ENCODE assay signal across 18 mouse cellular contexts in genomic region chr15:97809206-97809605, GRCm38 (mm10). TPM values are rescaled to one million over a fixed set of nuclear protein-coding genes. Genes with fewer than 3 reads are reported as not detected.
A peak's percentile ranks its signal among the peaks of the same experiment; 100 is the strongest.
DNase-seq lines count a peak whose midpoint lies in the region; ATAC-seq and TF ChIP-seq lines count a peak whose summit lies in the region.
"Had no signal": no experiment of that assay in that cellular context is flagged by ENCODE, and none has a peak within 500 bp of the region (broad histone marks: within the 10 kb centered on the region; RNA-seq: fewer than 3 reads in every experiment).

No protein-coding gene starts in this region.

- H3K9ac ChIP-seq in heart, embryonic 11.5 days (ENCODE audit: low read depth, low read length): no peak overlapping the region

- H3K27me3 ChIP-seq in heart, embryonic 11.5 days (ENCODE audit: control insufficient read depth, insufficient read depth, low read length): no peaks in the 10 kb centered on the region
- H3K27me3 ChIP-seq in E14TG2a.4 (ENCODE audit: insufficient read depth, low read length): peaks cover 61% of the 10 kb centered on the region
- H3K27me3 ChIP-seq: CH12.LX, Patski had no signal

- no peak overlapping the region for H3K27ac ChIP-seq in heart, embryonic 11.5 days (ENCODE audit: low read depth, low read length)

- peaks cover 17% of the 10 kb centered on the region for H3K4me1 ChIP-seq in heart, embryonic 11.5 days (ENCODE audit: control insufficient read depth, insufficient read depth, low read length)
- H3K4me1 ChIP-seq in E14TG2a.4 (replicated peaks; ENCODE audit: low read depth, low read length): peaks cover 66% of the 10 kb centered on the region

- no peak overlapping the region for H3K4me2 ChIP-seq in heart, embryonic 11.5 days

- WGBS in heart, embryonic 11.5 days (ENCODE audit: insufficient replicate concordance): 80% methylated on average over 14 of the region's 14 CpGs

- ATAC-seq in heart, embryonic 11.5 days (replicated peaks; ENCODE audit: insufficient number of reproducible peaks, low FRiP score, low TSS enrichment): no peak
- ATAC-seq: activated CD4-positive, CD25-positive, alpha-beta regulatory T cell, adult 4 months; CD4-positive, CD25-positive, alpha-beta regulatory T cell, adult 4 months; Patski had no signal

- DNase-seq in adrenal gland, adult 2 months: peak; percentile 17
- DNase-seq in adrenal gland, postnatal 4 days (ENCODE audit: low spot score in 2 of 2): no peak
- DNase-seq in heart, adult 11 months: peak; percentile 92
- no peak for DNase-seq in spleen, postnatal 10 days (ENCODE audit: low spot score in 2 of 2)
- DNase-seq: B cell, adult 2 months; cerebellum, adult 11 months; cerebellum, adult 11-12 months; cerebellum, adult 18-20 months; cerebellum, adult 2 months; cerebellum, adult 8-10 months; cerebellum, adult 9-10 months had no signal

- peaks cover 17% of the 10 kb centered on the region for H3K36me3 ChIP-seq in heart, embryonic 11.5 days (ENCODE audit: control insufficient read depth, insufficient read depth, low read length)
- H3K36me3 ChIP-seq in E14TG2a.4 (ENCODE audit: insufficient read depth, low read length): no peaks in the 10 kb centered on the region

- H3K9me3 ChIP-seq in heart, embryonic 11.5 days (replicated peaks; ENCODE audit: control insufficient read depth, low read length): no peaks in the 10 kb centered on the region
- H3K9me3 ChIP-seq in E14TG2a.4 (ENCODE audit: low read length): no peaks in the 10 kb centered on the region
- H3K9me3 ChIP-seq: G1E had no signal

- TF ChIP-seq CTCF in E14TG2a.4 (conservative IDR thresholded peaks at IDR 0.05; ENCODE audit: low read length): no peak

- H3K4me3 ChIP-seq in heart, embryonic 11.5 days (ENCODE audit: low read depth, low read length): no peak overlapping the region
- peak overlapping the region; percentile 60 for H3K4me3 ChIP-seq in E14TG2a.4 (replicated peaks; ENCODE audit: low read length)

RNA-seq across cellular contexts. Expression of gene Slc48a1, which starts 30.9 kb away (rescaled TPM):
- 100 to 1,000 TPM; 116 to 158 TPM for total RNA-seq in adrenal gland, adult 2 months (2021)
- polyA plus RNA-seq in adrenal gland, adult 2 months (2012; rRNA removed): 204 and 217 TPM in 2 replicates
- total RNA-seq in adrenal gland, postnatal 4 days (2021): 10 to 100 TPM; 83.0 to 91.7 TPM
- polyA plus RNA-seq in heart, embryonic 11.5 days (2014; fragmentation: Nextera tagmentation; extraction: Ambion mirVana): 45.1 and 51.1 TPM in 2 replicates

RNA-seq across cellular contexts. Expression of gene Hdac7, which starts 35.1 kb away (rescaled TPM):
- 10 to 100 TPM; 52.5 to 65.1 TPM for total RNA-seq in adrenal gland, adult 2 months (2021)
- polyA plus RNA-seq in adrenal gland, adult 2 months (2012; rRNA removed): 256 and 263 TPM in 2 replicates
- 100 to 1,000 TPM; 116 to 120 TPM for total RNA-seq in adrenal gland, postnatal 4 days (2021)
- 24.6 and 25.0 TPM in 2 replicates for polyA plus RNA-seq in heart, embryonic 11.5 days (2014; fragmentation: Nextera tagmentation; extraction: Ambion mirVana)

RNA-seq across cellular contexts. Expression of gene Rapgef3, which starts 41.4 kb away (rescaled TPM):
- total RNA-seq in adrenal gland, adult 2 months (2021): 10 to 100 TPM; 13.4 to 18.6 TPM
- polyA plus RNA-seq in adrenal gland, adult 2 months (2012; rRNA removed): 44.5 and 52.6 TPM in 2 replicates
- 10 to 100 TPM; 19.2 to 27.9 TPM for total RNA-seq in adrenal gland, postnatal 4 days (2021)
- polyA plus RNA-seq in heart, embryonic 11.5 days (2014; fragmentation: Nextera tagmentation; extraction: Ambion mirVana): 8.3 and 8.5 TPM in 2 replicates
- polyA plus RNA-seq: activated CD4-positive, CD25-positive, alpha-beta regulatory T cell, adult 4 months had no signal

Comparison
In these comparisons a context has a peak if more than half of its experiments do, and no peak if none do; other contexts are left out.
1. DNase-seq: peak in adrenal gland, adult 2 months (single experiment) and heart, adult 11 months (single experiment); none in adrenal gland, postnatal 4 days (0 of 2) and spleen, postnatal 10 days (0 of 2).